Mouse (Mus musculus): Measurements from ENCODE around the gene Tmem266.

GRCm38 (mm10) chr9:55332949-55333348 is 6.2 kb downstream of the Tmem266 start:
- TF ChIP-seq POLR2A (IDR thresholded peaks at IDR 0.05; ENCODE audit: borderline replicate concordance, low read depth, low read length) (no peak), CTCF (IDR thresholded peaks at IDR 0.05; ENCODE audit: low read depth, low read length) (no peak)

All from bone marrow macrophage, adult 2 months (primary cell).